Mouse (Mus musculus): ENCODE results near the gene Pkmyt1.
A peak's percentile ranks its signal among the peaks of the same experiment; 100 is the strongest.

Gene Pkmyt1

DNA sequence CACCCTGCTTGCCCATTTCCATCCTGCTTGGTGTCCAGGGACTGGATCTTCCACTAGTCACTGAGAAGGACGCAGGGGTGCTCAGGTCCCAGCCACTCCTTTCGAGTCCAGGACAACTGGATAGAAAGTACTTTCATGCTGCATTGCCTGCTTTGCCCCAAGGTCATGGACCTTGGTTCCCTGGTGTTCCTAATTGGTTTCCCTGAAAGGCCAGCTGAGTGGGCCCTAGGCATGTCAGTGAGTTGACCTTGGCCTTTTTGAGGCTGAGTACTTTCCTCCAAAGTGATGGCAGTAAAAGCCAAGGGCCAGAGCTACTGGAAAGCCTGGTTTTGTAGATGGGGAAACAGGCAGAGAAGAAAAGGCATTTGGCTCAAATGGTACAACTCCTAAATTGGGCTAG is 4.2 kb upstream of the Pkmyt1 start:
- DNase-seq (ENCODE audit: low read depth, low spot score): no peak

DNA sequence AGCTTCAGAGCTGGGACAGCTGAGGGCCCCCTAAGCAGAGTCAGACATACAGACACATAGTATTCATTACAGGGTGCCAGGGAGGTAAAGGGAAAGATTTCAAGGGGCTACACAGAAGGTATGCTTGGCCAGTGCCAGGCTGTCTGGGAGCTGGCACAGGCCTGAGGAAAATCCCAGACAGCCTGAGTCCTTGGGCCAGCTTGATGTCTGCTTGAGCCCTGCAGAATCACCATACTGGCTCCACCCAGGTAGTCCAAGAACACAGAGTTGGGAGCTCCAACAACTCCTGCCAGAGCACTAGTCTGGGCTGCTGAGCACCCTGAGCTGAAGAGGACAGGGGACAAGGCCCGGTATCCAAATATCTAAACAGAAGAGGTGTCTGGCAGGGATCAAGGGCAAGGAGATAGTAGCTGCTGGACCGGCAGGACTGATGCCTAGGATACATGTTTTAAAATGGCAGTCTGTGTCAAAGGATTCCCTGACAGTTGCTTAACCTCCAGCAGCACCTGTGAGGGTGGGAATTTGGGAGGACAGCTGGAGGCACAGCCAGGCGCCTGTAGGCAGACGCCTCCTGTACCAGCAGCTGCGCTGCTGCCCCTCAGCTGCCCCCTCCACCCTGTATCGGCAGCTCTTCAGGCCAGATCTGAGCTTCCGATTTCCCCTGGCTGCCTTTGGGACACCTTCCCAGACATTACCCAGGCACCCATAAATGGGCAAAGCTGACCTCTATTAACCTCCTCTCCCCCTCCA is 3.6 kb upstream of the Pkmyt1 start, which contains the start of gene 1520401A03Rik:
Gene 1520401A03Rik (minus strand): TSS at position 408 of the 750 bp plus-strand sequence.
- no peak for DNase-seq (ENCODE audit: low read depth, low spot score)

DNA sequence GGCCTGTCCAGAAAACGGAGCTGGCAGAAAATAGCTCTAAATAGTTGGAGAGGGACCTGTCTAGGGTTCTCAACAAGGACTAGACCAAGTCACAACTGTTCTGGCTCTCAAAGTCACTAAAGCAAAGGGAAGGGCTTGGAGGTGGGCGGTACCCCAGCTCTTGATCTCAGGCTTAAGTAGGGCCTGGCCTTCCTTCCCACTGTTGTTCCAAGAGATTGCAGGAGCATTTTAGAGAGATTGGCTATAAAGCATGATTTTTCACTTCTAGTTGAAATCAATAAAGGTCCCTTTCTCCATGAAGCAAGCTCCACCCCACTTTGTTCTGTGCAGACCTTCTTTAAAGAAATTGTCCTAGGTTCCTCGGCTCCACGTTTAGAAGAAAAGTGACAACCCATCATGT is 659 bp upstream of the Pkmyt1 start:
- DNase-seq (ENCODE audit: low read depth, low spot score): no peak

DNA sequence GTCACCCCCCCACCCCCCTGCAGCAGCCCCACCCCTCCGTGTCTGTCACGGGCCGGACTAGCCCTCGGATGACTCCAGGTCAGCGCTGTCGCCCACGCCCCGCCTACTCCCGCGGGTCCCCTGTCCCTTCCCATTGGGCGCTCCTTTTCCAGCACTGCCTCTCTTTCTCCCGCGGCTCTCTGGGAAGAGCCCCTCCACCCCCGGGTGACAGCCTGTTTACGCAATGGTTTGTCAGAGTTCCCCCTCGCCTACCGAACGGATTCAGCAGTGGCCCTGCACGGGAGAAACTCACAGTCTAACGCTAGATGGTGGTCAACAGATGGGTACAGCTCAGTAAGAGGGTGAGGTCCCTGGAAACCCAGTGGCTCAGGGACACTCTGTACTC is 614 bp downstream of the Pkmyt1 start:
- peak; percentile 93 for DNase-seq (ENCODE audit: low read depth, low spot score)

DNA sequence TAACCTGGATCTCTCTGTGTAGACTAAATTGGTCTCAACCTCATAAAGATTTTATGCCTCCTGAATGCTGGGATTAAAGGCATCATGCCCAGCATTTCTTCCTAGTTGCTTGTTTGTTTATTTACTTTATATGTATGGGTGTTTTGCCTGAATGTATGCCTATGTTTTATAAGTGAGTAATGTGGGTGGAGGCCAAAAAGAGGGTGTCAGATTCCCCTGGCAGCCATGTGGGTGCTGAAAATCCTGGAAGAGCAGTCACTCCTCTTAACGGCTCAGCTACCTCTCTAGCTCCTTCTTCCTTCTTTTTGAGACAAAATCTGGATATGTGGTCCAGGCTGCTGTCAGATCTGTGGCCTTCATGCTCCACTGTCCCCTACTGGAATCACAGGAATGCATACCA is 4.3 kb downstream of the Pkmyt1 start:
- no peak for DNase-seq (ENCODE audit: low read depth, low spot score)

DNA sequence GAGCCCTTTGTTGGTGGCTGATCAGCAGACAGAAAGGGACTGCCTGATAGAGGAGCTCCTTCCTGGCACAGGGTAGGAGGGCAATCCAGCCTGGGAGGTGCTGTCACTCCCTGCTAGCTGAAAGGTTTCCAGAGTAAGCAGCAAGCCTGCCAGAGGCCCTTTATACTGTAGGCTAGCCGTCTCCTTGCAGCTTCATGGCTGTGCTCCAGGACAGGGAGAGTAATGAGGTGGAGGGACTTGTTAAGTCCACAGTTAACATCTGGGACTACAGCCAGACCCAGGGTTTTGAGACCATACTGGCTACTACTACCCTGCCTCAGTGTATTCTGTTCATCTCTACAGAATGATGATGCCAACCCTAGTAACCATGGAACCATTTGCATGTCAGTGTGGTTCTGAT is 8.2 kb downstream of the Pkmyt1 start:
- DNase-seq (ENCODE audit: low read depth, low spot score): no peak

DNA sequence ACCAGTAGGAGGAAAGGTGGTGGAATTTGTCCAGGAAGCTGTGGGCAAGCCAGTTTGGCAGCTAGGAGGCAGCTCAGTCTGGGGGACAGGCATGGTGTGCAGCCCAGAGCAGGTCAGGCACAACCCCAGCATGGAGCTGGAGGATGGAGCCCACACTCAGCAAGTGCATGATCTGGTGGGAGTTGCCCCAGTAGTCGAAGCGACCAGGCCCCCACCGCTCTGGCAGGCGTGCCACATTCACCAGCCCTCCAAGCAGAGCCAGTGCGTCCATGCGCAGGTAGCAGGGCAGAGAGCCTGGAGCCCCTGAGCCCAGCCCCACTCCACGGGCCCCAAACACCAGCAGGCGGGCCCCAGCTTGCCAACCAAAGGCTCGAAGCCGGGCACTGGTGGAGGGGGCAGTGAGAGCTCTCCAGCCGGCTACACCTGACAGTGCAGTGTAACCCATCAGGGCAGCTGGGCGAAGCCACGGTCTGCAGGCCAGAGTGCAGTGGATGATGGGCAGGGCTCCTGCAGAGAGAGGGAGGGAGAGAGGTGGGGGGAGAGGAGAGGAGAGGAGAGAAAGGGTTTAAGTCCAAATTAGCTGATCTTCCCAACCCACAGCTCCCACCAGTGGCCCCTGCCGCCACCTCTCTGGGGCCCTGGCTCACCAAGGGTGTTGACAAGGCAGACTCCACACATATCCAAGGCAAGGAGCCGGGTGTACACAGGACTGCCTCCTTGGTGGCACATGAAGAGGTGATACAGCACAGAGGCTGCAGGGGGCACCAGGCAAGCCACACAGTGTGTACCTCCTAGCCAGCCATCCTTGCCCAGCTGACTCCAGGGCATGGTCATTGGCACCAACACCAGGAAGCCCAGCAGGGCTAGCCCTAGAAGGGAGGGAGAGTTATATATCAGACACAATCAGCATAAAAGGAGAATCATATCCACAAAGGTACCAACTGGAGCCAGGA is 11.6 kb downstream of the Pkmyt1 start:
- peak; percentile 51 for DNase-seq (ENCODE audit: low read depth, low spot score)

DNA sequence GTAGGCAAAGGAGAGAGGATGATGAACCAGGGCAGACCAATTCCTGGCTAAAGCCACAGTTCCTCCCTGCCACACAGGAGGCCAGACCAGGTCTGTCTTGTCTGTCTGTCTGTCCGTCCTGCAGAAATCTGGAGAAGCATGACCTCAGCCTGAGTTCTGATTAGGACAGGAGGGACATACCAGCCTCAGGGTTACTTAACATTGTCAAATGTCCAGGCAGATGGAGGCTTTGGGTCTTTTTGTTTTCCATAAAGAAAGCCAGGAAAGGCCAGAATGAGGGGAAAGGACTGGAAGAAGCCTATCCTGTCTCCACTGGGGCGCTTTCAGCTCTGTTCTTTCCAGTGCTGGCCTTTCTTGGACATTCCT is 12.7 kb downstream of the Pkmyt1 start:
- DNase-seq (ENCODE audit: low read depth, low spot score): no peak

DNA sequence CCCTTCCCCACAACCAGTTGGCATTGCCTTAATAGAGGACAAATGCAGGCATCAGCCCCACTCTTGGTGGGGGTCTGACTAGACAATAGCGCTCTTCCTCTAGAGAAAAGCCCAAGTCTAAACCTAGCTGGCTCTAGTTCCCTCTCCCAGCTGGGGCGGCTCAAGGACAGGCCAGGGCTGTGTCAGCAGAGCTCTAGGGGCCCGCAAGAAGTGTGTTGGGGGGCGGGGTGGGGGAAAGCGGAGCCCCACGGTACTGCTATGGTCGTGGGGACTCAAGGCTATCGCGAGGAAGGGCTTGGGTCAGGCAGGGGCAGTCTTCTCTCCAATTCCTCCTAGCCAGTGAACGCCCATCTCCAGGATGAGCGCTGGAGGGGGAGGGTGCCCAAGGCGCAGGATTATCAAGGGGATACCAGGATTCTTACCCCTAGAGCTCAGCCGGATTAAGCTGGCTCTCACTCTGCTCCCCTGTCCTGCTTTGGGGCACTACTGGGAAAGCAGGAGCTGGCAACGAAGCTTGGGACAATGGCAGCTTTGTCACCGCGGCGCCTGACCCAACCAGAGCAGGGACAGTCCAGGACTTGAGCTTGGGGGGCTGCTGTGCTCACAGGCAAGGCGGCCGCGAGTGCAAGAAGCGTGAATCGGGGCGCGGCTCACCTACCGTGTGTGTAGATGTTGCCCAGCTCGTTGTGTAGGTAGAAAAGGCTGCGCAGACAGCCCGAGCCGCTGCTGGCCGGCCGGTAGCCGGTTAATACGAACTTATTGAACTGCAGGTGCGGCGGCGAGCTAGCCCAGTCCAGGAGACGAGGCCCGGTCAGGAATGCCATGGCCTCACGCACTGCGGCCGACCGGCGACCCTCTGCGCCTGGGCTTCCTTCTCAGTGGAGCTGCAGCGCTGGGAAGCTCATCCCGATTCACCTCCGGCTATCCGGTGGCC is 13.3 kb downstream of the Pkmyt1 start:
- peak; percentile 64 for DNase-seq (ENCODE audit: low read depth, low spot score)

DNA sequence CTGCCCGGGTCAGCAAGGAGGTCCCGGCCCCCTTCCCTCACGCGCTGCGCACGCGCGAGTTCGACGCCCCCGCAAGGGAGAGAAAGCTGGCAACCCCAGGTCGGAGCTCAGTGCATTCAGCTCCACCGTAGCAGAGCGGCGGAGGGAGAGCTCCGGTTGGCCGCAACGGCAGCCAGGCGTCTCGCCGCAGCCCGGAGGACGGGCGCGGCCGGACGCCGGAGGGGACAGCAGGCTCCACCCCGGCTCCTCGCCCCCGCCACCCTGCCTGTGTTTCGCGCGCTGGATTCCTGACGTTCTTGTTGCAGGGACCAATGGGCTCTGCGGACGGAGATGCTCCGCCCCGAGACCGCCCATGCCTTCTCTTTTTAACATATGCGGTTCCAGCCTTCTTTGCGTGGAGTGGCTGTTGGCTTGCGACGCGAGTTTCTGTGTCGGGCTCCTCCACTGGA is 14.0 kb downstream of the Pkmyt1 start:
- DNase-seq (ENCODE audit: low read depth, low spot score): peak; percentile 98

DNA sequence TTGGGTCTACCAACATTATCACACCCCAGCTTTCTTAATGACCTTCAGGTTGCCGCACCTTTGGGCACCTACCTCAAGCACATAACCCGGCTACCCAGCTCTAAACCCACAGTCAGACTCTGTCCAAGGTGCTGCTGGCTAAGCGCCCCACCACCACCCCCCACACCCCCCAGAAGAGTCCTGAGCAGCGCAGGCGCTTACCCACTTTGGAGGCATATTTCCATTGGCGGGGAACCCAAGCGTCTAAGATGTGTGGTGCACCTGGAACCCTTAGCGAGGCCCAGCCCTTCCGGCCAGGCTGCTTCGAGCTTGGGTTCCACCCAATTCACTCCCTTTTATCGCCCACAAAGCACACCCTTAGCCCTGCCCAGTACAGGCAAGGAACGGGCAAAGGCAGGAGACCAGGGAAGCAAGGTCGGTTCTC is 14.5 kb downstream of the Pkmyt1 start, which contains the start of gene Paqr4:
Gene Paqr4 (minus strand): TSS at position 270 of the 424 bp plus-strand sequence.
- DNase-seq (ENCODE audit: low read depth, low spot score): peak; percentile 61

DNA sequence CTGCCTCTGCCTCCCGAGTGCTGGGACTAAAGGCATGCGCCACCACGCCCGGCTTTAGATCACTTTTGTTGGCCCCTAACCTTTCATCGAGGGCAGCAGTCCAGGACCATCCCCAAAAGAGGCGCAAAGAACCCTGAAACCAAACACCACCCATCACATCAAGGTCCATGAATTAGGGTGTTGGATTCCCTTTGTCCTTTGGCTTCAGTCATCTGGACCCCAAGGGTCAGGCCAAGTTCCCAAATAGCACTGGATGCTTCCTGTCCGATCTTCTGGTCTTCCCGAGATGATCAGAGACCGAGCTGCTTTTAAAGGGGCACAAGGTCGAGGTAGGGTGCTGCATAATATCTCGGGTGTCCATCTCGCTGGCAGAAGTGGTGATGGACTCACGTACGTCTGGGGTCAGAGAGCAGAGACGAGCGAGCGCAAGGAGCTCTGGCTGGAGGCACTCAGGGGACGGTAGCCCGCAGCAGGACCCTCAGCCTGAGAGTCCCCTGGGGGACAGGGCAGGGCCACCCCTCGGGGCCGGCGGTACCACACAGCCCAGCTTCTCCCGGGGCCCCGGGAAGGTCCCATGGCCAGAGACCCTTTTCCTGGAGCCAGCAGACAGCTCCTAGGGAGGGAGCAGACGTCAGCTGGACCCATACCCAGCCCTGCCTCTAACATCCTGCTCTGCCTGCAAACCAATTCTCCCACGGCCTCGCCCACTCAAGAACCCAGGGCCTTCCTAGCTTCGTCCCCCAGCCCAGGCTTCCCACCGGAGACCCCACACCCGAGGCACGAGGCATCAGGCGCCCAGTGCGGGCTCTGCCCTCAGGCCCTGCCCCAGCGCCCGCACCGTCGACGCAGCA is 15.4 kb downstream of the Pkmyt1 start:
- DNase-seq (ENCODE audit: low read depth, low spot score): no peak

DNA sequence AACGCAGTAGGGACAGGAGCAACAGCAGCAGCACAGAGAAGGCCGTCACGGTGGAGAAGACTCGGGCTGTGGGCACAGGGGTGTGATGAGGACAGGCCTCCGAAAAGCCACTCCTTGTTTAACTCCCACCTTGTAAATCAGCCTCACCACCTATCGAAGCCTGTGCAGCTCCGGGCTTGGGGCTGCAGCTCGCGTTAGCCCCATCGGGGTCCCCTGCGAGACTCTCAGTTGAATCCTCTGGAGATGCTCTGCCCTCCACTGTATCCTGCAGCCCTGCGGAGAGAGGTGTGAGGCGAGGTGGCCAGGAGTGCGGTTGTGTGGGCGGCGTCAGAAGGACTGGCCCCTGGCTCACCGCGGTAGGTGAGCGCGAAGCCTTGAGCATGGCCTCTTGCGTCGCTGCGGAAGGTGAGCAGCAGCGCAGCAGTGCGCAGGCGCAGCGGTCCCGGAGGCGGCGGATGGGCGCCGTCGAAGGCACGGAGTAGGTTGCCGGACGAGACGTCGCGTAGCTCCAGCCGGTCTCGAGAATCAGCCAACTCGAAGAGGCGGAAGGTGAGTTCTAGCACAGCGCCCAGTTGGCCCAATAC is 16.2 kb downstream of the Pkmyt1 start:
- peak; percentile 59 for DNase-seq (ENCODE audit: low read depth, low spot score)

DNA sequence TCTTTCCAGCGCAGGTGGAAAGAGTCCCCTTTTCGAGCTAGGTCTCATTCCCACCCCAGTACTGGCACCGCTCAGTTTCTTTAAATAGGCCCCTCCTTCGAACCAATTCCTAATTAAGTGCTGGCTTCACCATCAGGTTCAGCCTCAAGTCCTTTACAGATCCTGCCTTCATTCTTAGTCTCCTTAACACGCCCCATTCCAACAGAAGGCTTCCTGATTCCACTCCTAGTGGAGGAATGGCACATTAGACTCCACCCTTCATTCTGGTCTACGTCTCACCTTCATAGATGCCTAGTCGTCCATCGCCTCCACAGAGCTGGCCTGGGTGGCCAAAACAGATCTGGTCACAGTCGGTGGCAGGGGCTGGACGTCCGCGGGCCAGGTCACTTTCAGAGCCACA is 16.8 kb downstream of the Pkmyt1 start:
- DNase-seq (ENCODE audit: low read depth, low spot score): no peak

DNA sequence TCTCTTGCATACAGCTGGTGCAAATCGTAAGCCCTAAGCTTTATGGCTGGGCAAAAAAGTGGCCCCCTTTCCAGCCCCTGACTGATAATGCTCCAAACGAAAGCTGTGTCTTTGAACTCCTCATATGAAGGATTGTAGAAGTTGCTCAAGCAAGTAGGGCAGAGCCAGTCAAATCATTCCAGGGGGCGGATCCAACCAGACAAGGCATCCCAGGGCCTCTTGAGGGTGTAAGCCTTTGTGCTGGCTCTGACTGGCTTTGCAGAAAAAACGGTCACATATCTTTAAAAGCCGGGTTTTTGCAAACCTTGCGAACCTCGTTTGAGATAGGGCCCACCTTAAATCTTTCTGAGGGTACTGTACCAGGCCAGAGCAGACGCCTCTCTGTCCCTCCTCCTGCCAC is 17.9 kb downstream of the Pkmyt1 start:
- no peak for DNase-seq (ENCODE audit: low read depth, low spot score)

DNA sequence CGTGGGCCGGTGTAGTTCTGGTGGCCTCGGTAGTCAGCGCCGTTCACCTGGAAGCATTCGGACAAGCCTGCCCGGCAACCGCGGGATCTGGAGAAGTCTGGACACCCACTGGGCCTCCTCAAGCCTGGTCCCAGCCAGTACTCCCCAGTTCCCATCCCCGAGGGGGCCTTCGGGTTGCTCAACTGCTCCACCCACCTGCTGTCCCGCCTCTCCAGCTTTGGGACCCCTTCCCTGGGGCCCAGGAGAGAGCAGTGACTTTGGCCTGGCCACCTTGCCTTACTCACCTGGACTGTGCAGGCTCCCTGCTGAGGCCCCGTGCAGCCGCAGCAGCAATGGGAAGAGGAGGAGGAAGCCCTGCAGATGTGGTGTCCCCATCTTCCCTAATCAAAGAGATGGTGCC is 18.5 kb downstream of the Pkmyt1 start:
- no peak for DNase-seq (ENCODE audit: low read depth, low spot score)

DNA sequence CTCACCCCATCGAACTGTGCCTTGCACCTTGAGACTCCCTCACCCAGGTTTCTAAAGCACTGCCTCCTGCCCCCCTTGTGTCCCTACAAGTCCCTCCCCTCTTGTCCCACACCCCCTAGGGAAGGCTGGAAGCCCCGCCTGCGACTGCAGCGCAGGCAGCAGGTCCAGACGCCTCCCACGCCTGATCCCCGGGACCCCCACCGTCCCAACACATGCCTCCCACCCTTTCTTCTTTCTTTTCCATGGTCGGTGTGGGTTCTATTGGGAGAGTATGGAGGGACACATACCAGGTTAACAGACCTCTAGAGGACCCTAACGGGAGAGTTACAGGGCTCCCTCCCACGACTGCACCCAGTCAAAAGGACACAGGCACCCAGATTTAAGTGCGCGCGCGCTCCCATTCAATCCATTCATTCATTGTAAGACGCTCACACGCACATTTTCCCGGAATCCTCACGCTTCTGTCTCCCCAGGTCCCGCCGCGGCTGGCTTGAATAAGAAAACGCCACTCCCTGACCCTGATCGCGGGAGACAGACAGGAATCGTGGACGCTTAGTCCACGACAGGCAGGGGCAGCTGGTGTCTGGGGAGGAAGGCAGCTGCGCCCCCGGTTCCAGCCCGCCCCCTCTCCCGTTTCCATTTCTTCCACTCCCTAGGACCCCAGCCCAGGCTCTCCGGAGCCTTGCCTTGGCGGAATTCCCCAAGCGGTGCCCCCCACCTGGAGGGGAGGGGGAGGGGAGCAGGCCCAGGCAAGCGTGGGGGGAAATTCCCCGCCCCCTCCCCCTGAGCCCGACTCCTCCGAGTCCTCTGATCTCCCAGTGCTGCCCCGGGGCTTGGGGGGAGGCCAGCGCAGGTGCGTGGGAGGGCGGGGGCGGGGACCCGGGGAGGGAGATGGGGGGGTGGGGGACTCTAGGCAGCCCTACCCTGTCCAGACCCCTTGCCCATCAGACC is 19.4 kb downstream of the Pkmyt1 start, which contains the start of gene Kremen2:
Gene Kremen2 (minus strand): TSS at position 533 of the 951 bp plus-strand sequence.
- no peak for DNase-seq (ENCODE audit: low read depth, low spot score)

DNA sequence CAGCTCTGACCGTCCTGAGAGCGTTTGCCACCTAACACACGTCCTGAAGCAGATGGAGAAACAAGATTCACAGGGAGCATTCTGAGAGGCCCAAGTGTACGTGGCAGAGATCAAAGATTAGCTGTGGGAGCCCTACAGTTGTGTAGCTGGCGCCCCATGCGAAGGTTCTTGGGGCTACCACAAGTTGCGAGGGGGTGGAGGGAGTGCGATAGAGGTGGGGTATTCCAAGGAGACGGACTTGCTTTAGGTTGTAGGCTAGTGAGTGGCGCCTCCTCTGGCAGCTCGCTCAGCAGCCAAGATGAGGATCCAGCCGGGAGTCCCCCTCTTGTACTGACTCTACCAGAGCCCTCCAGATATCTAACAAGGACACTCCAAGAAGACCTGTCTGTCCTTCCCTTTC is 20.2 kb downstream of the Pkmyt1 start:
- DNase-seq (ENCODE audit: low read depth, low spot score): no peak

DNA sequence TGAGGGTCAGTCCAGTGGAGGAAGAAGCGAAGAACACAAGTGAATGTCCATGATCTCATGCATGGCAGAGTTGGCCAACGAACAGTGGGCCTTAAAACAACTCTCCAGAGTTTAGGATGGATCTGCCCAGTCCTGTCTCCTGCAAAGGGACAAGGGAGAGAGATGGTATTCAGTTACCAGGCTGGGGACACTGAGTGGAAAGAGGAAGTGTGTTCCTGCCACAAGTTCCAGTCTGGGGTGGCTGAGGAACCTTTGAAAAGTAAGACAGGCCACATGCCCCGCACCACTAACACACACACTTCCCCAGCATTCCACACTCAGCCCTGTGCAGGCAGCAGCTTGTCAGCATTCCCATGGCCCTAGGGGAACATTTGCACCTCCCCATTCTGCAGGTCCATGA is 20.6 kb downstream of the Pkmyt1 start:
- DNase-seq (ENCODE audit: low read depth, low spot score): no peak

Data from brain, adult 2 months (tissue).